Mouse (Mus musculus) megakaryocyte, embryonic 14.5 days (primary cell): Measurements from ENCODE around the gene Tarsl2.

Experiments
- FLI1 ChIP-seq: IDR thresholded peaks from 2 replicates; pipeline ENCODE4 v1.6.1; 2012; ENCODE audit warnings: low read length, inconsistent platforms, mixed read lengths
- GATA1 ChIP-seq: IDR thresholded peaks from 3 replicates; pipeline ENCODE4 v1.6.1; 2012; ENCODE audit warnings: mixed read lengths, low read length, inconsistent platforms, borderline replicate concordance

DNA sequence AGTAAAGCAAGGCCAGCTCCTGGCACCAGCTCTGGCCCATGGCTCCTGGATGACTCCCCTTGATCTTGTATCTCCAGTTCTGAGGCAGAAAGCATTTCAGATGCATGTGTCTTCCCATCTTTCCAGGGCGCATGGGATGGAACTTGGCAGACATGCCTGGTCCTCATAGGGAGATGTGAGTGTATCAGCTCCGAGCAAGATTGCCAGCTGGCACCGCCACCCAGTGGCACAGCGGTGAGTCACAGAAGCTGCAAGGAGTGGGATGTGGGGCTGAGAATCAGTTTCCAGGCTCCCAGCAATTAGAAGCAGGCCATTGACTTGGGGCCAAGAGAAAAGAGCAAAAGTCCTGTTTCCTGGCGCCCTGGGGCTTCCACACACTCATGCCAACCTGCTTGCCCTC is 34.5 kb upstream of the Tarsl2 start:
- TF ChIP-seq GATA1 (no peak), FLI1 (no peak)
